Comparison of ENCODE assay signal across 24 mouse cellular contexts in the genomic region with DNA sequence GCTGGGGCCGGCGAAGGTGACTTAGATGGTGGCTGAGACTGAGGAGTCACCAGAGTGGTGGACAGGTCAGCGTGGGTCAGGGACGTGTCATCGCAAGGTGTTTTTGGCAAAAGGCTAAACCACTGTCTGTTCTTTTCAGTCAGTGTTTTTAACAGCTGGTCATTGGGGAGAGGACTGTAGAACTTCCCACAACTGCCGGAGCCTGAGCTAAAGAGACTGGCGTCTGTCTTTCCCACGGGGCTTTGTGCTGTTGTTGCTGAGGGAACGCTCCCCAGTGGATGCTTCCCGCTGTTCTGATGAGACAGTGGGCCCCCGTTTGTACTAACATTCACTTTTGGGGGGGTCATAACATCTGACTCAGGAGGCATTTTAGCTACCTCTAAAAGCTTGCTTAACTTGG. TPM values are rescaled to one million over a fixed set of nuclear protein-coding genes. Genes with fewer than 3 reads are reported as not detected.
DNase-seq lines count a peak whose midpoint lies in the region; ATAC-seq lines count a peak whose summit lies in the region.
"Had no signal": no experiment of that assay in that cellular context is flagged by ENCODE, and none has a peak within 500 bp of the region (broad histone marks: within the 10 kb centered on the region; RNA-seq: fewer than 3 reads in every experiment).

No protein-coding gene starts in this region.

- H3K4me2 ChIP-seq in midbrain, embryonic 13.5 days (replicated peaks): no peak overlapping the region
- no peak overlapping the region for H3K4me2 ChIP-seq in midbrain, embryonic 15.5 days
- H3K4me2 ChIP-seq: forebrain, embryonic 12.5 days; forebrain, embryonic 15.5 days; heart, embryonic 11.5 days; hindbrain, embryonic 12.5 days; hindbrain, embryonic 15.5 days had no signal

- H3K9me3 ChIP-seq in heart, embryonic 10.5 days: no peaks in the 10 kb centered on the region
- no peaks in the 10 kb centered on the region for H3K9me3 ChIP-seq in midbrain, embryonic 13.5 days
- H3K9me3 ChIP-seq in midbrain, embryonic 15.5 days: no peaks in the 10 kb centered on the region
- H3K9me3 ChIP-seq: forebrain, embryonic 12.5 days; forebrain, embryonic 15.5 days; G1E; hindbrain, embryonic 12.5 days; hindbrain, embryonic 15.5 days had no signal

- no peaks in the 10 kb centered on the region for H3K27me3 ChIP-seq in heart, embryonic 10.5 days (ENCODE audit: insufficient read depth, poor library complexity, severe bottlenecking)
- H3K27me3 ChIP-seq in midbrain, embryonic 13.5 days: no peaks in the 10 kb centered on the region
- H3K27me3 ChIP-seq in midbrain, embryonic 15.5 days (replicated peaks): no peaks in the 10 kb centered on the region
- H3K27me3 ChIP-seq: CH12.LX; forebrain, embryonic 12.5 days; forebrain, embryonic 15.5 days; hindbrain, embryonic 12.5 days; hindbrain, embryonic 15.5 days; Patski had no signal

- no peak overlapping the region for H3K4me3 ChIP-seq in heart, embryonic 10.5 days
- no peak overlapping the region for H3K4me3 ChIP-seq in midbrain, embryonic 13.5 days (replicated peaks)
- no peak overlapping the region for H3K4me3 ChIP-seq in midbrain, embryonic 15.5 days
- H3K4me3 ChIP-seq: erythroblast, embryonic 14.5 days; forebrain, embryonic 12.5 days; forebrain, embryonic 15.5 days; heart, adult 2 months; hindbrain, embryonic 12.5 days; hindbrain, embryonic 15.5 days had no signal

- WGBS in heart, embryonic 10.5 days: 89% methylated on average over 11 of the region's 11 CpGs
- WGBS in midbrain, embryonic 13.5 days: 61% methylated on average over 11 of the region's 11 CpGs
- WGBS in midbrain, embryonic 15.5 days: 61% methylated on average over 11 of the region's 11 CpGs

- DNase-seq in heart, adult 11 months: peak; percentile 62
- DNase-seq in heart, embryonic 10.5 days (ENCODE audit: low spot score): no peak
- peak; percentile 10 for DNase-seq in retina, embryonic 14.5 days (ENCODE audit: low spot score)
- no peak for DNase-seq in adrenal gland, postnatal 25 days
- DNase-seq: adrenal gland, postnatal 10 days; B cell, adult 2 months; cerebellum, adult 11 months; cerebellum, adult 2 months; cerebellum, adult 9-11 months; cerebellum, postnatal 25 days; embryo, embryonic 11 days; gastrocnemius, postnatal 25 days; heart, adult 2 months had no signal

- no peak overlapping the region for H3K27ac ChIP-seq in heart, embryonic 10.5 days
- peak overlapping the region; percentile 14; the same call in 1 of the 2 replicates for H3K27ac ChIP-seq in midbrain, embryonic 13.5 days
- H3K27ac ChIP-seq in midbrain, embryonic 15.5 days: no peak overlapping the region
- H3K27ac ChIP-seq: forebrain, embryonic 12.5 days; forebrain, embryonic 15.5 days; heart, adult 2 months; hindbrain, embryonic 12.5 days; hindbrain, embryonic 15.5 days had no signal

- no peak overlapping the region for H3K9ac ChIP-seq in midbrain, embryonic 13.5 days (replicated peaks)
- H3K9ac ChIP-seq in midbrain, embryonic 15.5 days: no peak overlapping the region
- H3K9ac ChIP-seq: forebrain, embryonic 12.5 days; forebrain, embryonic 15.5 days; hindbrain, embryonic 12.5 days; hindbrain, embryonic 15.5 days had no signal

- H3K4me1 ChIP-seq in heart, embryonic 10.5 days: no peaks in the 10 kb centered on the region
- H3K4me1 ChIP-seq in midbrain, embryonic 13.5 days (replicated peaks): 0 out of 2 replicates have a peak, but pooled peaks cover 2% of the 10 kb centered on the region
- no peaks in the 10 kb centered on the region for H3K4me1 ChIP-seq in midbrain, embryonic 15.5 days
- H3K4me1 ChIP-seq: forebrain, embryonic 12.5 days; forebrain, embryonic 15.5 days; hindbrain, embryonic 12.5 days; hindbrain, embryonic 15.5 days had no signal

- ATAC-seq in midbrain, embryonic 13.5 days: no peak
- no peak for ATAC-seq in midbrain, embryonic 15.5 days (replicated peaks)
- ATAC-seq: forebrain, embryonic 15.5 days; Patski had no signal

- peaks cover 81% of the 10 kb centered on the region for H3K36me3 ChIP-seq in heart, embryonic 10.5 days
- H3K36me3 ChIP-seq in midbrain, embryonic 13.5 days: peaks cover 81% of the 10 kb centered on the region
- peaks cover 39% of the 10 kb centered on the region for H3K36me3 ChIP-seq in midbrain, embryonic 15.5 days (replicated peaks)

RNA-seq across cellular contexts. Expression of a gene that starts 31.2 kb away (rescaled TPM):
- 37.6 and 47.0 TPM in 2 replicates for polyA plus RNA-seq in heart, embryonic 10.5 days (2016; fragmentation: Nextera tagmentation; extraction: Ambion mirVana)
- 12.2 and 15.4 TPM in 2 replicates for polyA plus RNA-seq in midbrain, embryonic 13.5 days (2015; fragmentation: Nextera tagmentation; extraction: Ambion mirVana)
- polyA plus RNA-seq in midbrain, embryonic 15.5 days (2015; fragmentation: Nextera tagmentation; extraction: Ambion mirVana): 18.1 and 19.1 TPM in 2 replicates
- total RNA-seq in adrenal gland, postnatal 25 days (2021): 20.1 and 20.6 TPM in 2 replicates

Comparison
In these comparisons a context has a peak if more than half of its experiments do, and no peak if none do; other contexts are left out.
1. DNase-seq: peak in heart, adult 11 months (single experiment) and retina, embryonic 14.5 days (single experiment); none in heart, embryonic 10.5 days (single experiment) and adrenal gland, postnatal 25 days (single experiment).